Mouse (Mus musculus): Measurements from ENCODE around the gene Rbm17.

DNA sequence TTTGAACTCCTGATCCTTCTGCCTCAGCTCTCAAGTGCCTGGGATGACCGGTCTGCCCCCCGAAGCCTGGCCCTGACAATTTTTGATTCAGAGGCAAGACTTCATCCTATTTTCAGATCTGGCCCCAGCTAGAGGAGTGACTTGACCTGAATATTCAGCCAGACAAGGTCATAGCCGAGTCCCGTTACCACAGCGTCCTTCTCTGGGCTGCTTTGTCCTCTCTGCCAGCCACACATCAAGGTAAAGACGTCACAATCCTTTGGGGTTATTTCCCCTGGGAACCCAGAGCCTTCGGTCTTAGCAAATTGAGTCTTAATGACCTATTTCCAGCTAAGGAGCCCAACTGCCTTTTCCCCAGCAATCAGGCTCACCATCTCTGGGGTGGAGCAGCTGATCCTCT lies 35.5 kb downstream of the Rbm17 start:
- TF ChIP-seq CTCF (conservative IDR thresholded peaks at IDR 0.05; ENCODE audit: insufficient read depth, insufficient read length, low read depth, low read length) (no peak), POLR2A (IDR thresholded peaks at IDR 0.05; ENCODE audit: low read depth, low read length) (no peak)
